Mouse (Mus musculus): ENCODE measurements around the gene Rnf213. TPM values are rescaled to one million over a fixed set of nuclear protein-coding genes. Genes with fewer than 3 reads are reported as not detected.

The Rnf213 gene
- polyA plus RNA-seq, 1 experiment, result not detected

DNA sequence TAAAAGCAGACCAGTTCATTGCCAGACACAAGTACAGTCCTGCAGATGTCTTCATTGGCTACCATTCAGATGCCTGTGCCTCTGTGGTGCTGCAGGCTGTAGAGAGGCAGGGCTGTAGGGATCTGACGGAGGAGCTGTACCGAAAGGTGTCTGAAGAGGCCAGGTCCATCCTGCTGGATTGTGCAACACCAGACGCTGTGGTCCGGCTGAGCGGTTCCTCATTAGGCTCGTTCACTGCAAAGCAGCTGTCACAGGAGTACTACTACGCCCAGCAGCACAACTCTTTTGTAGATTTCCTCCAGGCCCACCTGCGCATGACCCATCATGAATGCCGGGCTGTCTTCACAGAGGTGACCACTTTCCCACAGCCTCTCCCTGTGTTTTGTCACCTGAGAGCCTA lies 50.5 kb downstream of the Rnf213 start:
- Histone ChIP-seq H3K27ac (ENCODE audit: insufficient read depth, low read depth, low read length) (no peak overlapping the region), H3K4me1 (ENCODE audit: control insufficient read depth, insufficient read depth, low read length) (no peaks in the 10 kb centered on the region), H3K4me3 (ENCODE audit: insufficient read depth, low read depth, low read length) (no peak overlapping the region)
- no peak for TF ChIP-seq POLR2A (IDR thresholded peaks at IDR 0.05; ENCODE audit: insufficient read depth, low read depth, low read length)
- TF ChIP-seq CTCF (IDR thresholded peaks at IDR 0.05; ENCODE audit: insufficient read depth, low read depth, low read length), result no peak
- WGBS, result 96% methylated on average over 9 of the region's 9 CpGs

DNA sequence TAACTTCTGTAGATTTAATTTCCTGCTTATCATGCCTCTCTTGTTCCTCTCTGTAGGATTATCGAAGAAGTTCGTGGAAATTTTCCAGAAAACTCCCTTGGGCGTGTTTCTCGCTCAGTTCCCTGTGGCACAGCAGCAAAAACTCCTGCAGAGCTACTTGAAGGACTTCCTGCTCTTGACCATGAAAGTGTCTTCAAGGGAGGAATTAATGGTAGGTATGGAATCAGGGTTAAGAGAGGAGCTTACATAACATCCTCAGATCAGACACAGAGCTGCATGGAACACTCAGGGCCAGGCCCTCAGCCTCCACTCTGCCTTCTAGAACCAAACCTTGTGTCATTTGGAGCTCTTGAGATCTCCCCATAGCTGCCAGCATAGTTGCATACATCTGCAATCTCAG lies 63.2 kb downstream of the Rnf213 start:
- no peak overlapping the region for H3K4me3 ChIP-seq (ENCODE audit: insufficient read depth, low read depth, low read length)
- no peak for TF ChIP-seq POLR2A (IDR thresholded peaks at IDR 0.05; ENCODE audit: insufficient read depth, low read depth, low read length)
- no peak for TF ChIP-seq CTCF (IDR thresholded peaks at IDR 0.05; ENCODE audit: insufficient read depth, low read depth, low read length)
- H3K4me1 ChIP-seq (ENCODE audit: control insufficient read depth, insufficient read depth, low read length), result no peaks in the 10 kb centered on the region
- H3K27ac ChIP-seq (ENCODE audit: insufficient read depth, low read depth, low read length), result no peak overlapping the region
- WGBS, result 69% methylated on average over 4 of the region's 4 CpGs

DNA sequence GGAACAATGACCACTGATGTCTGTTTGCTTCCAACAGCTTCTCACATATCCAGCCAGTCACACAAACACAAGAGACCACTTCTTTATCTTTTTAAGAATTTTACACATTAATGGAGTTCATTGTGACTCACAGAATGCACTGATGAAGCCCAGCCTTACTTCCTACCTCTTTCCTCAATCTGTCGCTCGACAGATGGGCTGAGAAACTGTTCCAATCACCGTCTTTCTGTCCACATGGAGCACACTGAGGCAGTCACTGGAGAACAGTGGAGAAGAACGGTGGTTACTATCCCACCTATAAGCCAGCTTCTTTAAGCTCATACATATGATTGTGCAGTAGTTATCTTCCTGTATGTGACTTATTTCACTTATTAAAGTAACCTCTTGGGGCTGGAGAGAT lies 85.0 kb downstream of the Rnf213 start:
- WGBS, result 97% methylated on average over 4 of the region's 4 CpGs
- H3K4me3 ChIP-seq (ENCODE audit: insufficient read depth, low read depth, low read length), result no peak overlapping the region
- no peak for TF ChIP-seq POLR2A (IDR thresholded peaks at IDR 0.05; ENCODE audit: insufficient read depth, low read depth, low read length)
- no peak for TF ChIP-seq CTCF (IDR thresholded peaks at IDR 0.05; ENCODE audit: insufficient read depth, low read depth, low read length)
- no peaks in the 10 kb centered on the region for H3K4me1 ChIP-seq (ENCODE audit: control insufficient read depth, insufficient read depth, low read length)
- no peak overlapping the region for H3K27ac ChIP-seq (ENCODE audit: insufficient read depth, low read depth, low read length)

DNA sequence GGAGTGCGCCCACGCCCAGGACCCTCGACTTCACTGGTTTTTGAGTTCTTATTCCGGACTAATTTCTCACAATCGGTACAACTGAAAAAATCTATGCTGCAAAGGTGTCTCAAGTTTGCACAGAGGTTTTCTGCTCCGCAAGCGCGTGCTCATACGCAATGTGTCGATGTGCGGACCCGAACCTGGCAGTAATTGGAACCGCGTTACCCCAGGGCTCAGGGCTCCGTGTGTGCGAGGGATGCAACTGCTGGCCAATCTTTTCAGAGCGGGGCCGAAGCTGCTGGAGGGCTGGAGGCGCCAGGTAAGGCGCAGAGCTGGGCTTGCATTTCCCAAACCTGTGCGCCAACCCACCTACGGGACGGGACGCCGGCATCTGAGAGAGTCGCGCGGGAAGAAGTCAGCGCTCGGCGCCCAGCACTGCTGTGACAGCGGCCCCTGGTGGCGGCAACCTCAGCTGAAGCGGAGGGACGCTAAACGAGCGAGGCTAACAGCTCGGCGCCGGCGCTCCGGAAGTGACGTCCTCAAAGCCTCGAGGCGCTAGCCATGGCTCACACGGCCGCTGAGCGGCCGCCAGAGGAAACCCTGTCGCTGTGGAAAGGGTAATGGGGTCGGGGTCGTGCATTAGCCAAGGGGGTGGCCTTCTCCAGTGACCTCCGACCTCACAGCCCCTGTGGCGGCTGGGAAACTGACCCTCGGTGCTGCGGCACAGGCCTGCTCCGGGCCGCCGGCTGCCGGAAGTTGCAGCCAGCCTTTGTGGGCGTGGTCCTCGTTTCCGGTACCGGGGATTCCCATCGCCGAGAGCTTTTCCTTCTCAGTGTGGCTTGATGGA lies 98.2 kb downstream of the Rnf213 start, which contains the start of gene Endov:
Gene Endov, plus strand, starts transcription at position 487 of the 829 bp plus-strand sequence.
- peak within 1 kb of the TSS; percentile 98 for H3K27ac ChIP-seq (ENCODE audit: insufficient read depth, low read depth, low read length)
- under 1% methylated on average over 66 of the region's 66 CpGs for WGBS
- H3K4me1 ChIP-seq (ENCODE audit: control insufficient read depth, insufficient read depth, low read length), result peaks cover 7% of the 10 kb centered on the region
- H3K4me3 ChIP-seq (ENCODE audit: insufficient read depth, low read depth, low read length), result peak within 1 kb of the TSS; percentile 97
- TF ChIP-seq CTCF (IDR thresholded peaks at IDR 0.05; ENCODE audit: insufficient read depth, low read depth, low read length) (peak; percentile 89), POLR2A (IDR thresholded peaks at IDR 0.05; ENCODE audit: insufficient read depth, low read depth, low read length) (peak; percentile 74)

DNA sequence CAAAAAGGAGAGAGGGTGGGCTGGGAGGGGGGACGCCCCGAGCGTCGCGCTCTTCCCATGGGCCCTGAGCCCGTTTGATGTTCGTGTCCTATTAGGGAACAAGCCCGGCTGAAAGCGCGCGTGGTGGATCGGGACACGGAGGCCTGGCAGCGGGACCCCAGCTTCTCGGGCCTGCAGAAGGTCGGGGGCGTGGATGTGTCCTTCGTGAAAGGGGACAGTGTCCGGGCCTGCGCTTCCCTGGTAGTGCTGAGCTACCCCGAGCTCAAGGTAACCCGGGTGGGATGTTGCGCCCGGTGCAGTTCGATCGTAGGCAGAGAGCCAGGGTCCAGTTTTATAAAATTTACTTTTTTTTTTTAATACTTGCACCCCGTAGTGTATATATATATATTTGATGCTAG lies 98.8 kb downstream of the Rnf213 start:
- peak overlapping the region; percentile 97 for H3K4me3 ChIP-seq (ENCODE audit: insufficient read depth, low read depth, low read length)
- no peak overlapping the region for H3K27ac ChIP-seq (ENCODE audit: insufficient read depth, low read depth, low read length)
- TF ChIP-seq POLR2A (IDR thresholded peaks at IDR 0.05; ENCODE audit: insufficient read depth, low read depth, low read length), result no peak
- TF ChIP-seq CTCF (IDR thresholded peaks at IDR 0.05; ENCODE audit: insufficient read depth, low read depth, low read length), result no peak
- WGBS, result 2% methylated on average over 27 of the region's 27 CpGs
- H3K4me1 ChIP-seq (ENCODE audit: control insufficient read depth, insufficient read depth, low read length), result peaks cover 7% of the 10 kb centered on the region

DNA sequence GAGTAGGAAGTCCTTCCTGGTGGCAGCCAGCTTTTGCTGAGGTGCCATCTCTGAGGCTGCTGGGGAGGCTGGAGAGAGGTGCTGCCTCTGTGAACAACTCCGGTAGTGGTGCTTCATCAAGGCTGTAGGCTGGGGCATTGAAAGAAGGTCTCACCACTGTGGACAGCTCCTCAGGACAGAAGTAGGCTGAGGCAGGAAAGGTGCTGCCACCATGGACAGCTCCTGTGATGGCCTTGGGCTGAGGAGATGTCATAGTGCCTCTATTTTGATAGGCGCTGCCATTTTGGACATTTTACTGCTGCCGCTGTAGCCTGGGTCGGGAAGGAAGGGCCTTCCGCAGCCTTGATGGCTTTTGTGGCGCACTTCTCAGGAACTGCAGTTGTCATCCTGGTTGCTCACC lies 99.9 kb downstream of the Rnf213 start:
- WGBS, result 95% methylated on average over 6 of the region's 6 CpGs
- H3K4me1 ChIP-seq (ENCODE audit: control insufficient read depth, insufficient read depth, low read length), result peaks cover 7% of the 10 kb centered on the region
- H3K27ac ChIP-seq (ENCODE audit: insufficient read depth, low read depth, low read length), result no peak overlapping the region
- TF ChIP-seq CTCF (IDR thresholded peaks at IDR 0.05; ENCODE audit: insufficient read depth, low read depth, low read length) (no peak), POLR2A (IDR thresholded peaks at IDR 0.05; ENCODE audit: insufficient read depth, low read depth, low read length) (no peak)
- H3K4me3 ChIP-seq (ENCODE audit: insufficient read depth, low read depth, low read length), result no peak overlapping the region

DNA sequence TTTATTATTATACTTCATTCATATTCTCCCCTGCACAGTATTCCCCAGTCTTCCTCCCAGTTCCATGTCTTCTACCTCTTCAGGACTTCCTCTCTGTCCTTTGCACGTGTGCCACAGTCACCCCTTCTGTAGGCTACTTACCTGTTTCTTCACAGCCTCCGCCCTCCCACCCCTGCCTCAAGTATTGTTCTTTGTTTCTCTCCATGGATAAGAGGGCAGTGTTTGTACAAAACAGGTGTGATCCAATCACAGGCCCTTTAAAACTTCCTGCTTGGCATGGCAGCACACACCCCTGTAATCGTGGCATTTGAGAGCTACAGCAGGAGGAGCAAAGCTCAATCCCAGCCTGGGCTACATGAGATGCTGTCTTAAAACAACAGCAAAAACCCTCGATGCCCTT lies 100.6 kb downstream of the Rnf213 start:
- no peak overlapping the region for H3K4me3 ChIP-seq (ENCODE audit: insufficient read depth, low read depth, low read length)
- TF ChIP-seq POLR2A (IDR thresholded peaks at IDR 0.05; ENCODE audit: insufficient read depth, low read depth, low read length) (no peak), CTCF (IDR thresholded peaks at IDR 0.05; ENCODE audit: insufficient read depth, low read depth, low read length) (no peak)
- H3K27ac ChIP-seq (ENCODE audit: insufficient read depth, low read depth, low read length), result no peak overlapping the region
- WGBS, result 71% methylated on average over 4 of the region's 4 CpGs
- H3K4me1 ChIP-seq (ENCODE audit: control insufficient read depth, insufficient read depth, low read length), result peaks cover 7% of the 10 kb centered on the region

DNA sequence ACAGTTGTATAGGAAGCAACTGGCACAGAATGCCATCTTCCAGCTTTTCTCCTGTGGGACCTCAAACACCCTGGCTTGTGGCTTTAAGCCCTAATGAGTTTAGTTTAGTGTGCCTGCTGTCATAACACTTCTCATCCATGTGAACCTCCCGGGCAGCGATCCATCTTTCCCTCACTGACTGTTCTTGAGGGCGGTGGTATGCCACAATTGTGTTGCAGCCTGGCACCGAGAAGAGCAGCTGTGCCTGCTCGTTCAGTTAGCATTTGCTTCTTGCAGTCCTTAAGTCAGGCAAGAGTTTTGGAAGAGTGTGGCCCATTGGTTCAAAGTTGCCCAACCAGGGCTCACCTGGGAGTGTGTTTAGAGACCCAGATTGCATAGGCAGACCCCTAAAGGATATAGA lies 103.2 kb downstream of the Rnf213 start:
- Histone ChIP-seq H3K27ac (ENCODE audit: insufficient read depth, low read depth, low read length) (no peak overlapping the region), H3K4me1 (ENCODE audit: control insufficient read depth, insufficient read depth, low read length) (peaks cover 7% of the 10 kb centered on the region), H3K4me3 (ENCODE audit: insufficient read depth, low read depth, low read length) (no peak overlapping the region)
- 48% methylated on average over 5 of the region's 5 CpGs for WGBS
- TF ChIP-seq POLR2A (IDR thresholded peaks at IDR 0.05; ENCODE audit: insufficient read depth, low read depth, low read length) (no peak), CTCF (IDR thresholded peaks at IDR 0.05; ENCODE audit: insufficient read depth, low read depth, low read length) (no peak)

DNA sequence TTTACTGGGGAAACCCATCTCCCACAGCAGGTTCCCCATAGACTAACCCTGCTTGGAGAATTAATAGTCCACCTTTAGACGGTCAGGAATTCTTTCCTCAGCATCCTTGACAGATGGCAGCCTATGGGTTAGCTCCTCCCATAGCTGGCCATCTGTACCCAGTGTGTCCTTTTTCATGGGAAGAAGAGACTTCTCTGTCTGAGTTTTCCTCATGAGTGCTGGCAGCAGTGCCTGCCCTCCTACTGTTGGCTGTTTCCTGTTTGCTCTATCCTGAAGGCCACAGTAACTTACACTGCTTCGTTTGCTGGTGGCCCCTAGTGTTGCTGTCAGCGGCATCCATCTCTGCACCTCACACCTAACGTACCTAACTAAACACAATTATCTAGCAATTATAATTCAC lies 104.6 kb downstream of the Rnf213 start:
- TF ChIP-seq POLR2A (IDR thresholded peaks at IDR 0.05; ENCODE audit: insufficient read depth, low read depth, low read length), result no peak
- TF ChIP-seq CTCF (IDR thresholded peaks at IDR 0.05; ENCODE audit: insufficient read depth, low read depth, low read length), result no peak
- Histone ChIP-seq H3K27ac (ENCODE audit: insufficient read depth, low read depth, low read length) (no peak overlapping the region), H3K4me3 (ENCODE audit: insufficient read depth, low read depth, low read length) (no peak overlapping the region), H3K4me1 (ENCODE audit: control insufficient read depth, insufficient read depth, low read length) (peaks cover 5% of the 10 kb centered on the region)
- WGBS, result 76% methylated on average over 4 of the region's 4 CpGs
